Mouse (Mus musculus): ENCODE data around the gene Git1. TPM values are rescaled to one million over a fixed set of nuclear protein-coding genes. Genes with fewer than 3 reads are reported as not detected.

The Git1 gene
- polyA plus RNA-seq, 1 experiment from 2014 or later, result 1.8 TPM

DNA sequence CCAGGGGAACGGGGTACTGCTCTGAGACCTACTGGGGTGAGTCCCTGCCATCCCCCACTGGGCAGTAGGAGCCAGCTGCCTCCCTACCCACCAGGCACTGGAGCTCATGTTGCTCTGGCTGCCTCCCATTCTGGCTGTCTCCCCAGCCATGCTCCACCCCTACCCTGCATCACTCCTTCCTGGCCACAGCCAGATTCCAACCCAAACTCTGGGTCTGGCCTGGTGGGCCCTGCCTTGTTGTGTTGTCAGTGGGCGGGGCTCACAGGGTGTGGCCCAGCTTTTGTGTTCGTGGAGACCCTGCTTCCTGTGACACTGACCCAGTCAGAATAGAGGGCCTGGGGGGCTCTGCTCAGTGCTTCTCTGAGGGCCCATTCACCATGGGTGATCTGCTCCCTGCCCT is 10.1 kb downstream of the Git1 start:
- no peak for ATAC-seq (ENCODE audit: low read depth)
- Histone ChIP-seq H3K9ac (no peak overlapping the region), H3K36me3 (peaks cover 64% of the 10 kb centered on the region), H3K4me2 (no peak overlapping the region), H3K27me3 (no peaks in the 10 kb centered on the region), H3K9me3 (replicated peaks) (no peaks in the 10 kb centered on the region), H3K4me3 (replicated peaks) (no peak overlapping the region), H3K27ac (no peak overlapping the region), H3K4me1 (replicated peaks) (peaks cover 17% of the 10 kb centered on the region)
- no peak for DNase-seq
- WGBS (ENCODE audit: insufficient replicate concordance), result 58% methylated on average over 3 of the region's 3 CpGs

DNA sequence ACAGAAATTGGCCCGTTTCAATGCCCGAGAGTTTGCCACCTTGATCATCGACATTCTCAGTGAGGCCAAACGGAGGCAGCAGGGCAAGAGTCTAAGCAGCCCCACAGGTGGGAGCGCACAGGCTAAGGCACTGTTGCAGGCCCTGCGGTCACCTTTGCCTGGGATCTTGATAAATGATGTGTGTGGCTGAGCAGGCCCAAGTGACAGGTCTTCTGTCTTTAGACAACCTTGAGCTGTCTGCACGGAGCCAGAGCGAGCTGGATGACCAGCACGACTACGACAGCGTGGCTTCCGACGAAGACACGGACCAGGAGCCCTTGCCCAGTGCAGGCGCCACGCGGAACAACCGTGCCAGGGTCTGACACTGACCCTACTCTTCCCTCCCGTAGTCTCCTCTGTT is 11.0 kb downstream of the Git1 start:
- 91% methylated on average over 19 of the region's 19 CpGs for WGBS (ENCODE audit: insufficient replicate concordance)
- H3K9me3 ChIP-seq (replicated peaks), result no peaks in the 10 kb centered on the region
- DNase-seq (no peak), ATAC-seq (ENCODE audit: low read depth) (no peak)
- H3K4me2 ChIP-seq, result no peak overlapping the region
- H3K27me3 ChIP-seq, result no peaks in the 10 kb centered on the region
- peaks cover 62% of the 10 kb centered on the region for H3K36me3 ChIP-seq
- no peak overlapping the region for H3K27ac ChIP-seq
- no peak overlapping the region for H3K9ac ChIP-seq
- H3K4me1 ChIP-seq (replicated peaks), result peaks cover 17% of the 10 kb centered on the region
- no peak overlapping the region for H3K4me3 ChIP-seq (replicated peaks)

DNA sequence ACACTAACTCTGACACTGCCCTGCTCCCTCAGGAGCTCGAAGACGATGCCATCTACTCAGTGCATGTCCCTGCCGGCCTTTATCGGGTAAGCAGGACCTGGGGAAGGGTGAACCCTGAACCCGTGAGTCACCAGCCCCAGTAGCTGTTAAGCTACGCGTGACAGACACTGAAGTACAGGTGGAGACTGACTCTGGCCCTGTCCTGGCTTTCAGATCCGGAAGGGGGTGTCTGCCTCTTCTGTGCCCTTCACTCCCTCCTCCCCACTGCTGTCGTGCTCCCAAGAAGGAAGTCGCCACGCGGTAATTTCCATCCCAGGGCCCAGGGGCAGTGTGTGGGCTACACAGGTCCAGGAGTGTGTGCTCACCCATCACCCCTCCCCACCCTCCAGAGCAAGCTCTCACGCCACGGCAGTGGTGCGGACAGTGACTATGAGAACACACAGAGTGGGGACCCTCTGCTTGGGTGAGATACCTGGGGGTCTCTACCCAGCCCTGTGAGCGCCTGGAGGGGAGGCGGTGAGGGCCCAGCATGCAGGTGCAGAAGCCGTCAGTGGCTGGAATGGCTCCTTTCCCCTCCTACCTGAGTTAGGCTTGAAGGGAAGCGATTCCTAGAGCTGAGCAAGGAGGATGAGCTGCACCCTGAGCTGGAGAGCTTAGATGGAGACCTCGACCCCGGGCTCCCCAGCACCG is 12.1 kb downstream of the Git1 start:
- no peaks in the 10 kb centered on the region for H3K9me3 ChIP-seq (replicated peaks)
- no peak overlapping the region for H3K4me2 ChIP-seq
- H3K27ac ChIP-seq, result no peak overlapping the region
- DNase-seq (no peak), ATAC-seq (ENCODE audit: low read depth) (no peak)
- H3K27me3 ChIP-seq, result no peaks in the 10 kb centered on the region
- H3K36me3 ChIP-seq, result peaks cover 51% of the 10 kb centered on the region
- WGBS (ENCODE audit: insufficient replicate concordance), result 78% methylated on average over 22 of the region's 22 CpGs
- peaks cover 17% of the 10 kb centered on the region for H3K4me1 ChIP-seq (replicated peaks)
- H3K9ac ChIP-seq, result no peak overlapping the region
- H3K4me3 ChIP-seq (replicated peaks), result no peak overlapping the region

DNA sequence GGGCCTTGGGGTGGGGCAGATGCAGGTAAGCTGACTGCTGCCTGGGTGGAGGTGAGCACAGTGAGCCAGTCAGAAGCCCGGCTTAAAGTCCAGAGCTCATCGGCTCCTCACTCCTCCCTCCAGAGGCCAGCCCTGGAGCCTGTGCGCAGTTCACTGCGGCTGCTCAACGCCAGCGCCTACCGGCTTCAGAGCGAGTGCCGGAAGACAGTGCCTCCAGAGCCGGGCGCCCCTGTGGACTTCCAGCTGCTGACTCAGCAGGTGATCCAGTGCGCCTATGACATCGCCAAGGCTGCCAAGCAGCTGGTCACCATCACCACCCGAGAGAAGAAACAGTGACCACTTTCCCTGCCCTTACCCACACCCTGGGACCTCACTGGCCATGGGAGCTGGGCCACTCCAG is 12.9 kb downstream of the Git1 start:
- ATAC-seq (ENCODE audit: low read depth) (no peak), DNase-seq (no peak)
- Histone ChIP-seq H3K4me3 (replicated peaks) (no peak overlapping the region), H3K27me3 (no peaks in the 10 kb centered on the region), H3K9me3 (replicated peaks) (no peaks in the 10 kb centered on the region), H3K4me1 (replicated peaks) (peaks cover 17% of the 10 kb centered on the region), H3K27ac (no peak overlapping the region), H3K4me2 (no peak overlapping the region), H3K9ac (no peak overlapping the region), H3K36me3 (peaks cover 49% of the 10 kb centered on the region)
- WGBS (ENCODE audit: insufficient replicate concordance), result 87% methylated on average over 14 of the region's 14 CpGs

- Histone ChIP-seq H3K27ac (no peak overlapping the region), H3K27me3 (no peaks in the 10 kb centered on the region), H3K9ac (no peak overlapping the region), H3K4me1 (replicated peaks) (peaks cover 20% of the 10 kb centered on the region), H3K9me3 (replicated peaks) (no peaks in the 10 kb centered on the region), H3K4me3 (replicated peaks) (no peak overlapping the region), H3K4me2 (no peak overlapping the region), H3K36me3 (peaks cover 49% of the 10 kb centered on the region)
- DNase-seq (no peak), ATAC-seq (ENCODE audit: low read depth) (no peak)
- WGBS (ENCODE audit: insufficient replicate concordance), result 77% methylated on average over 6 of the region's 6 CpGs
Observed at GRCm38 (mm10) chr11:77506941-77507340, 13.6 kb downstream of the Git1 start.

- Histone ChIP-seq H3K9me3 (replicated peaks) (no peaks in the 10 kb centered on the region), H3K4me3 (replicated peaks) (no peak overlapping the region), H3K4me2 (no peak overlapping the region), H3K9ac (no peak overlapping the region), H3K36me3 (peaks cover 48% of the 10 kb centered on the region), H3K27ac (no peak overlapping the region), H3K27me3 (no peaks in the 10 kb centered on the region), H3K4me1 (replicated peaks) (peaks cover 24% of the 10 kb centered on the region)
- ATAC-seq (ENCODE audit: low read depth), result no peak
- no peak for DNase-seq
- 59% methylated on average over 4 of the region's 4 CpGs for WGBS (ENCODE audit: insufficient replicate concordance)
Observed at GRCm38 (mm10) chr11:77507426-77507825, 14.1 kb downstream of the Git1 start.

DNA sequence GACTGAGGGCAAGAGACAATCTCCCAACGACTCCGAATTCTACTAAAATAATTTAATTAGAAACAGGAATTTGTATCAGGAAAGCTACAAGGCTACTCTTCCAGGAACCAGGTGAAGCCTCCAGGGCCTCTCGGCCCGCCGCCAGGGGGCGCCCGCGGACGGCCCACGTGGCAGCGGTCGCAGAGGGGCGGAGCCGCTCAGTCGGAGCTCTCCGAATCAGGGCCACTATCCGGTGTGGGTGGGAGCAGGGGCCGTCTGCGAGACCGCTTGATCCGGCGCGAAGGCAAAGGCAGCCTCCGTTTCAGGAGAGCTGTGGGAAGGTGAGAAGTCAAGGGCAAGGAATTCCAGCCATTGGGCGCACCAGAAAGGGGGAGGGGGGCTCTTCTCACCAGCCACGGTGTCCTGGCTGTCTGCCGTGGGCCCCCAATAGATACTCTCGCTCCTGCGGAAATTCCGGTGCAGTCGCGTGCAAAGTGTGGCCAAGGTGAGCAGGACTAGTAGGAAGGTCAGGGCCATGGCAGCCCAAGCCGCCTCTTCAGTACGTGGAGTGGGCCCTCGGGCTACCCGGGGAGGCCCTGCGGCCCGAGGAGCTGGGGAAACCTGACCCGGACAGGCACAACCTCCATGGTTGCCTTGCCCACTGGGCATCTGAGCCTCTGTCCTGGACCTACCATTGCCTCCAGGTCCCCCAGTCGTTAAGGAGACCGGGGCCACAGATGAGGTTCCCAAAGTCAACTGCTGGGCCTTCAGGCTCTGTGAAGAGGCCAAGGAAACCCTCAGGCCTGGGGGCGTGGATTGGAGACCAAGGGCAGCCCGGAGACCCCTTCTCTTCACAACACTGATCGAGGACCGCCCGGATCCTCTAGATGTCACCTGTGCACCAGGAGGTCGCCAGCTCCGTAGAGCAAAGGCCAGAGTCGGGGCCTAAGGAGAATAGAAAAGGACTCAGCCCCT is 15.0 kb downstream of the Git1 start:
- Histone ChIP-seq H3K36me3 (peaks cover 39% of the 10 kb centered on the region), H3K4me2 (peak overlapping the region; percentile 73), H3K9ac (peak overlapping the region; percentile 58), H3K27me3 (no peaks in the 10 kb centered on the region), H3K4me1 (replicated peaks) (peaks cover 26% of the 10 kb centered on the region), H3K4me3 (replicated peaks) (peak overlapping the region; percentile 45), H3K9me3 (replicated peaks) (no peaks in the 10 kb centered on the region), H3K27ac (no peak overlapping the region)
- WGBS (ENCODE audit: insufficient replicate concordance), result 23% methylated on average over 49 of the region's 49 CpGs
- ATAC-seq (ENCODE audit: low read depth) (peak; percentile 60), DNase-seq (peak; percentile 74)

GRCm38 (mm10) chr11:77511336-77511735 is 18.0 kb downstream of the Git1 start:
- Histone ChIP-seq H3K27me3 (peaks cover 23% of the 10 kb centered on the region), H3K9me3 (replicated peaks) (no peaks in the 10 kb centered on the region), H3K36me3 (peaks cover 9% of the 10 kb centered on the region), H3K9ac (no peak overlapping the region), H3K4me3 (replicated peaks) (no peak overlapping the region), H3K27ac (no peak overlapping the region), H3K4me2 (no peak overlapping the region), H3K4me1 (replicated peaks) (peaks cover 56% of the 10 kb centered on the region)
- no peak for DNase-seq
- WGBS (ENCODE audit: insufficient replicate concordance), result 72% methylated on average over 5 of the region's 5 CpGs
- ATAC-seq (ENCODE audit: low read depth), result no peak

- DNase-seq (peak; percentile 72), ATAC-seq (ENCODE audit: low read depth) (peak; percentile 77)
- peaks cover 60% of the 10 kb centered on the region for H3K4me1 ChIP-seq (replicated peaks)
- H3K4me2 ChIP-seq, result peak overlapping the region; percentile 98
- under 1% methylated on average over 78 of the region's 84 CpGs for WGBS (ENCODE audit: insufficient replicate concordance)
- peaks cover 41% of the 10 kb centered on the region for H3K27me3 ChIP-seq
- no peaks in the 10 kb centered on the region for H3K36me3 ChIP-seq
- H3K9me3 ChIP-seq (replicated peaks), result no peaks in the 10 kb centered on the region
- peak overlapping the region; percentile 79 for H3K27ac ChIP-seq
- peak overlapping the region; percentile 77 for H3K4me3 ChIP-seq (replicated peaks)
- peak overlapping the region; percentile 75 for H3K9ac ChIP-seq
Observed at GRCm38 (mm10) chr11:77512891-77513810, 19.8 kb downstream of the Git1 start.

DNA sequence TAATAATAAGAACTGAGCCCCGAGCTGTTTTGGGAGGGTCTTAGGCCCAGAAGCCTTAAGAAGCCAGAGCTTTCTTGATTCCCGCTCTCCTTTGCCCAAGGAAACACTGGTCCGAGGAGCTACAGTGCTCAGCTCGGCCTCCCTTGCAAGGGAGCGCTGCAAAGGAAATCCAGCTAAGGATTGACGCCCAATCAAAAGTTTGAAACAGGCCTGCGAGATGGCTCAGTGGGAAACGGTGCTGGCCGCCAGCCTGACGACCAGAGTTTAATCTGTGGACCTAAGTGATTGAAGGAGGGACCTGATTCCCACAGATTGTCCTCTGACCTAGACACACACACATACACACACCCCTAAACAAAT is 20.4 kb downstream of the Git1 start:
- Histone ChIP-seq H3K4me1 (replicated peaks) (peaks cover 60% of the 10 kb centered on the region), H3K36me3 (no peaks in the 10 kb centered on the region), H3K9ac (peak overlapping the region; percentile 75), H3K27me3 (peaks cover 47% of the 10 kb centered on the region), H3K9me3 (replicated peaks) (no peaks in the 10 kb centered on the region), H3K4me3 (replicated peaks) (peak overlapping the region; percentile 77), H3K4me2 (peak overlapping the region; percentile 98), H3K27ac (peak overlapping the region; percentile 79)
- no peak for DNase-seq
- ATAC-seq (ENCODE audit: low read depth), result no peak
- WGBS (ENCODE audit: insufficient replicate concordance), result 11% methylated on average over 10 of the region's 10 CpGs

Data from liver, embryonic 13.5 days (tissue).